Mouse (Mus musculus) urinary bladder, postnatal 36 days (tissue): Measurements from ENCODE around the gene Mgl2.
A peak's percentile ranks its signal among the peaks of the same experiment; 100 is the strongest.
"Not testable (repeated sequence)": the region's sequence is repeated elsewhere in the genome, so short reads cannot be mapped to it uniquely, and the experiment has no call there.

ENCODE experiments used
- DNase-seq, 2 experiments: peaks; one replicate each; pipeline ENCODE4 v3.0.0; 2022; ENCODE audit warnings: low spot score in 2 of 2, mixed read lengths in 1 of 2

Mgl2 gene

DNA sequence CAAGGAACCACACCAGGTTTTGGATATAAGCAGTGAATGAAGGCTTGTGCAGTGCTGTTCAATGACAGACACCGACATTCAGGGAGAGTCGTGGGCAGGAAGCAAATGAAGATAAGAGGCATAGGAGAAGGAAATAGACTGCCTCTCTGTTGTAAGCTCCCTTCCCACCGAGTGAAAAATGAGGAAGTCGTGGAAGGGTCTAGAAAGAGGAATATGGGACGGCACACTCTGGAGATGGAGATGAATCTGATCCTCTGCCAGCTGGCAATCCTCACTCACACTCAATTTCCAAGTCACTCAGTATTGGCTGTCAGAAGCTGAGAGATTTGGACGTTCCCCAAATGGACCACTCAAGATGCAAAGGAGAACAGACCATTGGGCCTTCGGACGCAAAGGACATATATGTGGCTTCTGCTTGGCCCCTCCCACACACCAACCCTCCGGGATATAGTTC lies at the start of gene Mgl2:
Gene Mgl2, plus strand, starts transcription at position 404 of the 454 bp plus-strand sequence.
- DNase-seq = no peak

DNA sequence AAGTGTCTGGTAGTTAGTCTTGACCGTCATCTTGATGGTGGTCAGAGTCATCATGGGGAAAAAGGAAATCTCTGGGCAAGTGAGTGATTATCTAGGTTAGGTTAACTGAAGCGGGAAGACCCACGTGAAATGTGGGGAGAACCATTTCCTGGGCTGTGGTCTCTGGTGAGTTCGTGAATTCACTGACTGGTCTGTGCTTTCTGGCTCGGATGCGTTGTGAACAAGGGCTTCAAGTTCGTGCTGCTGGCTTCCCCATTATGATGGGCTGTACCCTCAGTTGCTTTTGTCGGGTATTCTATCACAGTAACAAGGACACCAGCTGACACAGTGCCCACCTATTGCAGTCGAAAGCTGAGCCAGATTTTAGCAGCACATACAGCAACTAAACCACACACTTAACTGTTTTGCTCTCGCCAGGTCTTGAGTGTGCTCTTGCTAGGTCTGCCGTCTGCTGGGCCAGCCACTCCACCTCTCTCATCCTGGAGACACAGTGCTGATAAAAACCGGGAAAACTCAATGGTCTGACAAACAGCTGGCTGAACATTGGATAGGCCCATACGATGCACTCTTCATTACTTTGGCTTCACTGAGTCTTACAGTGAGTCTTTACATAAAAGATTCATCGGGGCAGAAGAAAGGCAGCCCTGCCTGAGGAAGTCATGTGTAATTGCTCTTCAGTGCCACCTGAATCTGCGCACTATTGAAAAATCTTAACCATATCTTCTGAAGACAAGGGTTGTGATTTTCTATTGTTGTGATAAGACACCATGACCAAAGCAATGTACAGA lies 49.1 kb upstream of the Mgl2 start:
- DNase-seq = no peak

DNA sequence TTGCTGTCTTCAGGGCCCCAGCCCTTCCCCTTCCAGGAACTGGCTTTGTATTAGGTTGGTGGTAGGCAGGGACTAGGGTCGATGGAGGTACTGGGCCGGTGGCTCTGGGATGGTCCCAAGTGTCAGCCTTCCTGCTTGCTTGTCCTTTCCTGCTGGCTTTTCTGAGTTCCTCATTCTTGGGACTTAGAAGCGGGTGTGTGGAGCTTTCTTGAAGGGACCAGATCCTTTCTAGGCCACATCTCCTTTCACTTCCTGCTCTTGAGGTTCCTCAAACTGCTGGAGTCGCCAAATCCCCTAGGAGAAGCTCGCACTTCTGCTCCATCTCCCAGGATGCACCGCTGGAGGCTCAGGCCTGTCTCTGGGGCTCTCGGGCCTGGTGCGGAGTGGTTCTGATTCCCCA lies 45.6 kb upstream of the Mgl2 start:
- no peak for DNase-seq

DNA sequence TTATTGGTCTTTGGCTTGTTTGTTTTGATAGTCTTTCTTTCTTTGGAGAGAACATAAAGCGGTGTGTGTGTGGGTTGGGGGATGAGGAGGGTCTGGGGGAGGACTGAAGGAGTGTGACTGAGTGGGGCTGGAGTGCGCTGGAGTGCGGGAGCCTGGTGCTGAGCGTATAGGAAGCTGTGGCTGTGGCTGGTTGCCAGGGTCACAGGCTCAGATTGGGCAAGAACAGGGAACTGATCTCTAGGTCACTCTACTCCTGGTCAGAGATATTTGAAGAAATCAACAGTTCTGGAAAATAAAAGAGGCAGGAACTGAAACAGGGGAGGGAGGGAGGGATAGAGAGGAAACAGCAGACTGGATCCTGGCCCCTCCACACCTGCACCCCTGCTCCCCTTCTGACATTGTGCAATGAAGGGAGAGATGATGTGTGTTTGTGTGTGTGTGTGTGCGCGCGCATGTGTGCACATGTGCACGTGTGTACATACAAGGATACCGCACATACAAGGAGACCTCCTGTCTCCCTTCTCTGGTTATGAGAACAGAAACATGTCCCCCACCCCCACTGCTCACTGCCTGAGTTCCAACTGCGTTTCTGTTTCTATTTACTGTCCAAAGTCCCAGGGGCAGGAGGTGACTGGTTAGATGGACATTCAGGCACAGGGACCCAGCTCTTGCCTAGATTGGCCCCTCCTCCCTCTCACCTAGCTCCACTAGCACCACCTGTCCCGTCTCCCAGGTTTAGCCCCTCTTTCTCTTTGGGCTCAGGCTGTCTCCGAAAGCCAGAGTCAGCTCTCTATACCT lies 37.9 kb upstream of the Mgl2 start, which contains the start of gene Asgr2:
Gene Asgr2, plus strand, starts transcription at position 659 of the 798 bp plus-strand sequence.
- DNase-seq = peak in 1 of 2 experiments; percentile 30

DNA sequence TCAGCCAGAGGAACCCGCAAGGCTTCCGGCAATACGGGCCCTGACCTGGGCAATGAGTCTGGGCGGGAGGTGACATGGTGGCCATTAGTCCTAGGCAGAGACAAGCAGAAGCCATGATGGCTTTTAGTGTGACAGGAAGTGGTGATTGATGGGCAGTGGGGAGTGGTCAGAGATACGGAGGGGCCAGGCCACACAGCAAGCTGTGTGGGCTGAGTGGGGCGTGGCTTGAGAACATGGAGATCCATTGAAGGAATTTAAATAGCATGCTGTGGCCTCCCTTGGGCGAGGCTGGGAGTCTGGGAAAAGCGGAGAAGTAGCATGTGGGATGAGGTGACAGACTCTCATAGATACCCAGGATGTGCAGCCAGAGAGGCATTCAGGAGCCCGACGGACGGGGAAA lies 32.7 kb upstream of the Mgl2 start:
- DNase-seq = no peak

DNA sequence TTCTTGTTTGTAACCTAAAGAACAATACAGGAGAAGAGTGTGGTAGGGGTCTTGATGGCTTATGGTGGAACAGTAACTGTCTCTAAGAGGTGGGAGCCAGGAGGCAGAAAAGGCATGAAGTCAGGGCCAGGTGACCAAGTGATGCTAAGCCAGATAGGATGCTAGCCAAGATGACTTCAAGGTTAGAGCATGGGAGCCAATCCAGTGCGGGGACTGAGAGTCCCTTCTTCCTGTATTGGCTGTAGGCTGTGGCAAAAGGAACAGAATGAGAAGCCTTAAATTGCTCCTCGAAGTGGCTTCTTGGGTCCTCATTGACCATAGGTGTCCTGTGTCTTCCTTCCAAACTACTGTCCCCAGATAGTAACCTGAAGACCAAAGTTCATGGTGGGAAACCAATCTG lies 31.0 kb upstream of the Mgl2 start:
- no peak for DNase-seq

DNA sequence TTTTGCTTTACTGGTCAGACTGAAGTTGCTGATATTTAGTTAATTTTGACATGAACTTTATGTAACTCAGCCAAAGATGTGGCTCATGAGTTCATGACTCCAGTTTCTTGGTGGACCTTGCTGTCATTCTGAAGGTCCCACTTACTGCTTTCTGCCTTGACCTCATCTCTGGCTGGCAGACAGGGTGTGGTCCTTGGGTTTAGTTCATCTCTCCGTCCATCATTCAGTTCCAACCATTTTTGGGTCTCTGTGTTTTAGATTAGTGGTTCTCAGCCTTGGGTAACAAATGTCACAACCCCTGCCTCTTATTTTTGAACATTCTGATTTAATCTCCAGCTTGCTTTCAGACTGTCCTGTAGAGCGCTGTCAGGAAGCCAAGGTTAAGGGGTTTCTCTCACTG lies 30.3 kb upstream of the Mgl2 start:
- no peak for DNase-seq

DNA sequence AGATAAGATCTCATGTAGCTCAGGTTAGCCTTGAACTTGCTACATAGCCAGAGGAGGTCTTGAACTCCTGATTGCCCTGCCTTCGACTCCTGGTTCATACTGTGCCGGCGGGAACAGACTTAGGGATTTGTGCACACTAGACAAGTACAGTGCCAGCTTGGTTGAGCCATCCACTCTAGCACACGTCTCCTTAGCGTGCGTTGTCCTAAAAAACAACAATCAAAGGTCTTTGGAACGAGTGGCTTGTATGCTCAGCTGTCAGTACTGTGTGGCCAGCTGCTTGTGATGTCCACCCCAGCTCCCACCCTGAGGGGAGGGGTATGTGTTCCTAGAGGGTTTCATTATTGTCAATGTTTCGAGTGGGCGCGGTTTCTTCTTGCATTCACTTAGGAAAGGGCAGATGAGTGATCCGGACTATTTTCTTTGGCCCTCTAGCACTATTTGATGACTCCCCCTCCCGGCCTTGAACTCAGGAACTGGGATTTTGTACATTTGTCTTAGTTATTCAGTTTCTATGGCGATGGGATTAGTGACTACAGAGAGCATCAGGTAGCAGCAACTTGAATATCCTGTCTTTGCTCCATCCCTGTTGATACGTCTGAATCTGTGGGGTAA lies 26.3 kb upstream of the Mgl2 start:
- no peak for DNase-seq

DNA sequence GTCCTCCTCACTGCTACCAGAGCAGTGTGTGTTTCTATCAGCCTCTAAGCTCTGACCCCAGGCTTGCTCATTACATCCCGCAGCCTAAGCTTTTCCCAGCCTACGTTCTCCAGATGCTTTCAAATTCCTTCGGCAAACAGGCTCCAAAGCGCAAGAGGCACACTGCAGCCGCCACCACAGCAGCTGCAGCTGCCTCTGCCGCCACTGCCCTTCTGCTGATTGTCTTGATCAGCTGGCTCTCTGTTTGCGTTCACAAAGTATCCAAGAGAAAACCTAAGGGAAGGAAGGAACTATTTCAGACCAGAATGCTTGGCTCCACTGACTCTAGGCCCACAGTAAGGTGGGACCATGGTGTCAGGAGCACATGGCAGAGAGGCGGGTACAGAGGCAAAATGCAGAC lies 23.0 kb upstream of the Mgl2 start:
- DNase-seq = no peak

DNA sequence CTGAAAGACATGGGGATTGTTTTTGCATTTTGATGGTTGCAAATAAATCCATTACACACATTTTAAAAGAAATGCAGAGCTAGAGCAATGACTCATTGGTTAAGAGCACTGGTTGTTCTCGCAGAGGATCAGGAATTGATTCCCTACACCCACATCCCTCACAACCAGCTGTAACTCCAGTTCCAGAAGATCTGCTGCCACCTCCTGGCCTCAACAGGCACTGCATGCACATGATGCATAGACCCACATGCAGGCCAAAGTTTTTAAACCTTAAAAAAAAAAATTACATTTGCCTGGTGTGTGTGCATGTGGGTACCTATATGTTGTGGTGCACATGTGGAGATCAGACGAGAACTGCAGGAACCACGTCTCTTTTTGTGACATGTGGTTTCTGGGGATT lies 20.0 kb upstream of the Mgl2 start:
- DNase-seq = no peak

DNA sequence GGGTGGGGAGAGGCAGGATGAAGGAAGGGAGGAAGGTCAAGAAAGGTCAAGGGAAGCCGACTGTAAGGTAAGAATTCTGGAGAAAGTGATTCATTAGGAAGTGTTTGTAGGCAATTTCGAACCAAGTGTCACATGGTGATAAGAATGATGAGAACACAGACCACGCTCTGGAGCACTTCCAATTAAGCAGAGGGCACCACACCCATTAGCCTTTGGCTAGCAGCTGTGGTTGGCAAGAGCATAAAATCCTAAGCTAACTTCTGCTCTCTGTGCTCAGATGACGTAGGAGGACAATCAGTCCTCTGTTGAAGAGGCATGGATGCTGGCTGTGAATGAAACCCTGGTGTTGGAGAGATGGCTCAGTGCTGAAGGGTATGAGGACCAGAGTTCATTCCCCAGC lies 15.6 kb upstream of the Mgl2 start:
- peak in 1 of 2 experiments; percentile 16 for DNase-seq

DNA sequence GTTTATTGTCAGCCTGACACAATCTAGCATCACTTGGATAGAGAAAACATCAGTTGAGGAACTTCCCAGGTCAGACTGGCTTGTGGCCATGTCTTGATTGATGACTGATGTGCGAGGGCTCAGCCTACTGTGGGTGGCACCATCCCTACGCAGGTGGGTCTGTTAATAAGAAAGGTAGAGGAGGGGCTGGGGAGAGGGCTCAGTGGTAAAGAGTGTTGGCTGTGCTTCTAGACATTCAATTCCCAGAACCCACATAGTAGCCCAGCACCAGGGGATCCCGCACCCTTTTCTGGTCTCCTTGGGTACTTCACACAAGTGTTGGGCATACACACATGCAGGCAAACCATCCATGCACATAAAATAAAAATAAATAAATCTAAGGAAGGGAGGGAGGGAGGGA lies 14.2 kb upstream of the Mgl2 start:
- no peak for DNase-seq

DNA sequence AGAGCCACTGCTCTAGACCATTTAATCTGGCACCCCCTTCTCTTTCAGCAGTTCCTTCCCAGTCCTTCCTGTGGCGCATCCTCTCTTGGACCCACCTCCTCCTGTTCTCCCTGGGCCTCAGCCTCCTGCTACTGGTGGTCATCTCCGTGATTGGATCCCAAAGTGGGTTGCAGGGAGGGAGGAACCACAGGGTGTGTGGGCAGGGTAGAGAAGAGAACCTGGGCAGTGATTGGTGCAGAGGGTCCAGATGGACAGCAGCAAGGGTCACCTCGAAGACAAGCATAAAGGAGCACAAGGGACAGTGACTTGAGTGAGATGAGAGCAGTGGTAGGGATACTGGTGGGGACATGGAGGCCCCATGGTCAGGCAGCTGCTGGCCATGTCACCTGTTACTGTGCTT lies 4.9 kb downstream of the Mgl2 start:
- DNase-seq = not testable (repeated sequence)

DNA sequence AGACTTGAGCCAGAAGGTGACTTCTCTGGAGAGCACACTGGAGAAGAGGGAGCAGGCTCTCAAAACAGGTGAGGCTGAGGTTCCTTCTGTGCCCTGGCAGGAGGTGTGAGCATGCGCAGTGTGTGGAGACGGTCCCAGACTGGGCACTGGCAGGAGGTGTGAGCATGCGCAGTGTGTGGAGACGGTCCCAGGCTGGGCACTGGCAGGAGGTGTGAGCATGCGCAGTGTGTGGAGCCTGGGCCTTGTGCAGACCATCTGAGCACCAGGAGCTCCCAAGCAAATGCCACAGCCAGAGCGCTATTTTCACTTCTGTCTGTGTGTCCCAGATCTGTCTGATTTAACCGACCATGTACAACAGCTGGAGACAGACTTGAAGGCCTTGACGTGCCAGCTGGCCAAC lies 5.8 kb downstream of the Mgl2 start:
- not testable (repeated sequence) for DNase-seq

DNA sequence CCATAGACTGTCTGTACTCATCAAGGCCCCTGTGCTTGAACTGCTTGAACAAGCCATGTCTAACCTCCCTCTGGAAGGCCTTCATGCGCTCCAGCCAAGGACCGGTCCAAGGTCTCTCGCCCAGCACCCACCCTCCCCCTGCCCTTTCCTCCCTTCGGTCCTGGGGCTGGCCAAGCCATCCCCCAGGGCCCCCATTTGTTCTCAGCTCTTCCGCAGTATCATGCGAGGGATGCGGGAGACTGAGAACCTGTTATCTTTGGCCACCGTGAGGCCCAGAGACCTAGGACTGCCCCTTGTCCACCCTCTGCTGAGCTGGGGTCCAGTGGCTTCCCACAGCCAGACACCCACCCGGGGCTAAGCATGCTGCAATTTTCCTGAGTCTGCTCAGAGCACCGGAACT lies 9.0 kb downstream of the Mgl2 start:
- no peak for DNase-seq

DNA sequence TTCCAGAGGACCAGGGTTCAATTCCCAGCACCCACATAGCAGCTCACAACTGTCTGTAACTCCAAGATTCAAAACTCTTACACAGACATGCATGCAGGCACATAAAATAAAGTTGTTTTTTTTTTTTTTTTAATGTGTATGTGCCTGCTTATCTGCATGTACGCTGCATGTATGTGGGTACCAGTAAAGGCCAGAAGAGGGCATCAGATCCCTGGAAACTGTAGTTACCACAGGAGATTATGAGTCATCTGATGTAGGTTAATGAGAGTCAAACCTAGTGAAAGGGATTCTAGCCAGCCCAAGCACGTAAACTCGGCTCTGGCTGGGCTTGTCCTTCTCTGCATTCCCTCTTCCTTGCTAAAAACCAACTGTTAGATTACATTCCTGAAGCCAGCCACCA lies 20.9 kb downstream of the Mgl2 start:
- peak in 1 of 2 experiments; percentile 9 for DNase-seq

DNA sequence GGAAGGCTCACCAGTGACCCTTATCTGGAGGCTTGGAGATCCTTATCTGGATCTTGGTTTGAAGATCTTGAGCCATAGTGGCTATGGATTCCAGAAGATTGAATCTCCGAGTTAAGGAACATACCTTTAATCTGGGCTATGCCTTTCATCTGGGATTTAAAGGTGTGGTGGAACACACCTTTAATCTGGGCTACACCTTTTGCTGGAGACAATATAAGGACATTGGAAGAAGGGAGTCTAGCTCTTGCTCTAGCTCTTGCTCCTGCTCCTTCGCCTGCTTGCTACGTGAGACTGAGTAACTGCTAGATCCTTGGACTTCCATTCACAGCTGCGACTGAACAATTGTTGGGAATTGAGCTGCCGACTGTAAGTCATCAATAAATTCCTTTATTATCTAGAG lies 25.8 kb downstream of the Mgl2 start, which contains the start of gene Clec10a:
Gene Clec10a, plus strand, starts transcription at position 301 of the 400 bp plus-strand sequence.
- DNase-seq = not testable (repeated sequence)

DNA sequence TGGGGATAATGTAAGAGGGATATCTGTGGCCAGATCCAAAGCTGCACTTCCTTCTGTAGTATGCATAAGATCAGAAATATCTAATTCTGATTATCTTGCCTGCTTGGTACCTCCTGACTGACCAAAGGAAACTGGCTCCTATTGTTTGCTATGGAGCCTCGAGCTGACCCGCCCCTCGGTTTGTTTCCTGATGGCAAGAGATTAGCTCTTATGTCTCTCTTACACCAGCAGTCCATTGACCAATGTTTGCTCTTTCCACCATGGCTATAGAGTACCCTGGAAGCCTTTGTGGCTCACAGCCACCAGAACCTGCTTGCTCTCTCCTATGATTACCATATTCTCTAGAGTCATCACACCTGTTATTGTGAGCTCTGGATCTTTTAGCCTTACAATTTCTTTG lies 32.2 kb downstream of the Mgl2 start:
- DNase-seq = no peak

DNA sequence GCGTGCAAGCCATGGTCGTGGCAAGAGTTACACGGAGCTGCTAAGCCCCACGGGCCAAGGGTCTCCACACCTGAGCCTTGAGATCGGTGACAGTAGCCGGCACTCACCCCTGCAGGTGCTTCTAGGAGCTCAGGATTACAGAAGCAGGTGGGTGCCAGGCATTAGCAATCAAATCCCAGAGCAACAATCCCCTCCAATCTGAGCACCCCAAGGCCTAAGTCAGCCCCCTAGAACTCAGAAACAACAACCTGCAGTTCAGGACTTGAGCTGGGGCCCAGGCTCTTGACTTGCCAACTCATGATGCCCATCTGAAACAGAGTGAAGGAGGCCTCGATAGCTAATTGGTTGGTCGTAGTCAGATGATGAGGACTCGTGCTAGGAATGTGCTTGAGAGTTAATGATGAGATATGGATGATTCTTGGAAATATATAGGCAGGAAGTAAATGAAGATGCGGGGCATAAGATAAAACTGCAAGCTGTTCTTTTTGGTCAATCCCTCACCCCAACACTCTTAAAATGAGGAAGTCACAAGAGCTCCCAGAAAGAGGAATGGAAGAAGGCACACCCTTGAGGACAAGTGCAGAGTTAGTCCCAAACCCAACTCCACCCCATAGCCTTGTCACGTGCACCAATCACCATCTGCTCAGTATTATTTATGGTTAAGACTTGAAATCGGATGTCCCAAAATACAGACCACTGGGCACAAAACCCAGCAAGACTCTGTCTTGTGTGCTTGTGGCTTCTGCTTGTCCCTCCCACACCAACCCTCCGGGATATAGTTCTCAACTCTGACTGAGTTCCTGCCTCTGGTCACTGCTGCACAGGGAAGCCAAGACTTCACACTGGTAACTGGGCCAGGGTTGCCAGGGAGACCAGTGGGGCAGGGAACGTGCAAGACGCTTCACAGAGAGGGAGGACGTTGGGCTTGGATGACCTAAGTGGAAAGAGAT lies 36.1 kb downstream of the Mgl2 start:
- DNase-seq = peak in 1 of 2 experiments; percentile 22

DNA sequence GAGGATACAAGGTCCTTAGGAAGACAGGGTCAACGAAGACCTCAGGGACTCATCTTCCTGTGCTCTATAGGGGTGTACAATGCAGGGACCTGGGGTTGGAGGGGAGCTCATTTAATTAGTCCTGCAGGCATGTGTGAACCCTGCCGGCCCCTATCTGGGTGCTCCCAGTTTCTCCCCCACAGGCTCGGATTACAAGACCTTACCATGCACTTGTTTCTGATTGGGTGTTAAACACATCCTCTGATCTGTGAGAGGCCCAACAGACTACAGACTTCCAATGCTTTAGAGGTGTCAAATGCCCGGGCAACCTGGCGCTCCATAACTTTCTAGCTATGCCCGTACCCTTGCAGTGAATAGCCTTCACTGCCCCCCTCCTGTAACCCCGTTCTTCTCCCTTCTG lies 38.0 kb downstream of the Mgl2 start:
- no peak for DNase-seq

DNA sequence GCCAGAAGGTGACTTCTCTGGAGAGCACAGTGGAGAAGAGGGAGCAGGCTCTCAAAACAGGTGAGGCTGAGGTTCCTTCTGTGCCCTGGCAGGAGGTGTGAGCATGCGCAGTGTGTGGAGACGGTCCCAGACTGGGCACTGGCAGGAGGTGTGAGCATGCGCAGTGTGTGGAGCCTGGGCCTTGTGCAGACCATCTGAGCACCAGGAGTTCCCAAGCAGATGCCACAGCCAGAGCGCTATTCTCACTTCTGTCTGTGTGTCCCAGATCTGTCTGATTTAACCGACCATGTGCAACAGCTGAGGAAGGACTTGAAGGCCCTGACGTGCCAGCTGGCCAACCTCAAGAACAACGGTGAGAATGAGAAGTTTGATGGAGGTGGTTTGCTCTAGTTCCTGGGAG lies 39.3 kb downstream of the Mgl2 start:
- DNase-seq = not testable (repeated sequence)
